Comparison of ENCODE assay signal across 12 mouse cellular contexts in genomic region chr2:73053791-73054490, GRCm38 (mm10).
DNase-seq lines count a peak whose midpoint lies in the region; ATAC-seq lines count a peak whose summit lies in the region.
"Had no signal": no experiment of that assay in that cellular context is flagged by ENCODE, and none has a peak within 500 bp of the region (broad histone marks: within the 10 kb centered on the region; RNA-seq: fewer than 3 reads in every experiment).

No protein-coding gene starts in this region.

- H3K9me3 ChIP-seq in liver, embryonic 12.5 days (replicated peaks) = no peaks in the 10 kb centered on the region

- no peak overlapping the region for H3K27ac ChIP-seq in liver, embryonic 12.5 days
- H3K27ac ChIP-seq: midbrain, embryonic 12.5 days had no signal

- WGBS in liver, embryonic 12.5 days (ENCODE audit: insufficient replicate concordance) = 39% methylated on average over 9 of the region's 9 CpGs

- DNase-seq in liver = peak; percentile 44
- DNase-seq in T-cell, adult 2 months (ENCODE audit: low spot score) = peak; percentile 57
- peak; percentile 38 for DNase-seq in lung, postnatal 10 days
- peak; percentile 71 to 79 for DNase-seq in spleen, postnatal 4 days (ENCODE audit: low spot score in 2 of 2)
- no peak for DNase-seq in cerebellum, postnatal 4 days (ENCODE audit: low spot score in 2 of 2)
- no peak for DNase-seq in layer of hippocampus, postnatal 10 days (ENCODE audit: low spot score in 2 of 2)
- DNase-seq in adrenal gland, adult 18-20 months (ENCODE audit: low spot score in 2 of 2) = no peak
- DNase-seq: adrenal gland, postnatal 10 days; heart, postnatal 10 days; right cerebral cortex, postnatal 14 days had no signal

- no peak overlapping the region for H3K9ac ChIP-seq in liver, embryonic 12.5 days
- H3K9ac ChIP-seq: midbrain, embryonic 12.5 days had no signal

- no peaks in the 10 kb centered on the region for H3K27me3 ChIP-seq in liver, embryonic 12.5 days (replicated peaks)

- H3K4me1 ChIP-seq in liver, embryonic 12.5 days = peaks cover 21% of the 10 kb centered on the region
- H3K4me1 ChIP-seq: midbrain, embryonic 12.5 days had no signal

- ATAC-seq in liver, embryonic 12.5 days = no peak

- no peak overlapping the region for H3K4me2 ChIP-seq in liver, embryonic 12.5 days
- H3K4me2 ChIP-seq: midbrain, embryonic 12.5 days had no signal

- no peak overlapping the region for H3K4me3 ChIP-seq in liver, embryonic 12.5 days
- H3K4me3 ChIP-seq: midbrain, embryonic 12.5 days had no signal

- H3K36me3 ChIP-seq in liver, embryonic 12.5 days = no peaks in the 10 kb centered on the region
- H3K36me3 ChIP-seq: midbrain, embryonic 12.5 days had no signal

Comparison
In these comparisons a context has a peak if more than half of its experiments do, and no peak if none do; other contexts are left out.
1. DNase-seq: peak in liver (single experiment), T-cell, adult 2 months (single experiment), lung, postnatal 10 days (single experiment) and spleen, postnatal 4 days (2 of 2); none in cerebellum, postnatal 4 days (0 of 2), layer of hippocampus, postnatal 10 days (0 of 2) and adrenal gland, adult 18-20 months (0 of 2).